Mouse (Mus musculus) erythroblast, embryonic 14.5 days (primary cell): ENCODE results near the gene Synj1.

ENCODE experiments used
- GATA1 ChIP-seq: IDR thresholded peaks from 2 replicates; pipeline ENCODE4 v1.6.1; 2012; ENCODE audit warnings: low read length, inconsistent platforms, mixed read lengths
- TAL1 ChIP-seq: IDR thresholded peaks from 3 replicates; pipeline ENCODE4 v1.6.1; 2012; ENCODE audit warnings: low read length, inconsistent platforms, mixed read lengths

- TF ChIP-seq TAL1, result no peak
- TF ChIP-seq GATA1, result no peak
Measured at GRCm38 (mm10) chr16:91026290-91026689, 15.2 kb upstream of the Synj1 start.
